Mouse (Mus musculus): ENCODE results near the gene Irak1. TPM values are rescaled to one million over a fixed set of nuclear protein-coding genes. Genes with fewer than 3 reads are reported as not detected.

Irak1 gene
- polyA plus RNA-seq (2012; rRNA removed), result 91.0 and 101 TPM in 2 replicates

- peak; percentile 13 to 67 for DNase-seq (ENCODE audit: extremely low spot score in 1 of 2, low spot score in 1 of 2)
Measured at GRCm38 (mm10) chrX:74023188-74024049, at the start of gene Irak1. Irak1 (minus strand) TSS chrX:74023918.

- no peak for DNase-seq (ENCODE audit: extremely low spot score in 1 of 2, low spot score in 1 of 2)
Measured at GRCm38 (mm10) chrX:74070794-74071193, 47.1 kb upstream of the Irak1 start.

GRCm38 (mm10) chrX:74067891-74068290, 44.2 kb upstream of the Irak1 start:
- DNase-seq (ENCODE audit: extremely low spot score in 1 of 2, low spot score in 1 of 2), result peak in 1 of 2 experiments; percentile 20

GRCm38 (mm10) chrX:74045107-74045506, 21.4 kb upstream of the Irak1 start:
- no peak for DNase-seq (ENCODE audit: extremely low spot score in 1 of 2, low spot score in 1 of 2)

- DNase-seq (ENCODE audit: extremely low spot score in 1 of 2, low spot score in 1 of 2), result no peak
Measured at GRCm38 (mm10) chrX:74037702-74038375, 14.1 kb upstream of the Irak1 start.

- DNase-seq (ENCODE audit: extremely low spot score in 1 of 2, low spot score in 1 of 2), result no peak
Measured at GRCm38 (mm10) chrX:74030000-74030399, 6.3 kb upstream of the Irak1 start.

GRCm38 (mm10) chrX:74022795-74023187, 927 bp downstream of the Irak1 start:
- no peak for DNase-seq (ENCODE audit: extremely low spot score in 1 of 2, low spot score in 1 of 2)

- DNase-seq (ENCODE audit: extremely low spot score in 1 of 2, low spot score in 1 of 2), result no peak
Measured at GRCm38 (mm10) chrX:74014597-74014996, 9.1 kb downstream of the Irak1 start.

- DNase-seq (ENCODE audit: extremely low spot score in 1 of 2, low spot score in 1 of 2), result no peak
Measured at GRCm38 (mm10) chrX:74008063-74008462, 15.7 kb downstream of the Irak1 start.

GRCm38 (mm10) chrX:74006401-74006800, 17.3 kb downstream of the Irak1 start:
- DNase-seq (ENCODE audit: extremely low spot score in 1 of 2, low spot score in 1 of 2), result no peak

- DNase-seq (ENCODE audit: extremely low spot score in 1 of 2, low spot score in 1 of 2), result no peak
Measured at GRCm38 (mm10) chrX:74003644-74004043, 20.1 kb downstream of the Irak1 start.

- no peak for DNase-seq (ENCODE audit: extremely low spot score in 1 of 2, low spot score in 1 of 2)
Measured at GRCm38 (mm10) chrX:74001024-74001423, 22.7 kb downstream of the Irak1 start.

- peak; percentile 24 to 65 for DNase-seq (ENCODE audit: extremely low spot score in 1 of 2, low spot score in 1 of 2)
Measured at GRCm38 (mm10) chrX:73998911-73999869, 24.5 kb downstream of the Irak1 start.

GRCm38 (mm10) chrX:73977783-73978182, 45.9 kb downstream of the Irak1 start:
- DNase-seq (ENCODE audit: extremely low spot score in 1 of 2, low spot score in 1 of 2), result no peak

GRCm38 (mm10) chrX:73976283-73976682, 47.4 kb downstream of the Irak1 start:
- no peak for DNase-seq (ENCODE audit: extremely low spot score in 1 of 2, low spot score in 1 of 2)

GRCm38 (mm10) chrX:73972774-73973173, 50.9 kb downstream of the Irak1 start:
- no peak for DNase-seq (ENCODE audit: extremely low spot score in 1 of 2, low spot score in 1 of 2)

- DNase-seq (ENCODE audit: extremely low spot score in 1 of 2, low spot score in 1 of 2), result no peak
Measured at GRCm38 (mm10) chrX:73970781-73971180, 52.9 kb downstream of the Irak1 start.

- DNase-seq (ENCODE audit: extremely low spot score in 1 of 2, low spot score in 1 of 2), result no peak
Measured at GRCm38 (mm10) chrX:73969729-73970128, 54.0 kb downstream of the Irak1 start.

- DNase-seq (ENCODE audit: extremely low spot score in 1 of 2, low spot score in 1 of 2), result no peak
Measured at GRCm38 (mm10) chrX:73969167-73969566, 54.6 kb downstream of the Irak1 start.

GRCm38 (mm10) chrX:73967177-73968075, 56.3 kb downstream of the Irak1 start:
- peak; percentile 84 to 89 for DNase-seq (ENCODE audit: extremely low spot score in 1 of 2, low spot score in 1 of 2)

Measured in frontal cortex, adult 2 months (tissue).